Mouse (Mus musculus): ENCODE results near the gene Gtf3c2.

GRCm38 (mm10) chr5:31197072-31197471 lies 17.1 kb upstream of the Gtf3c2 start:
- TF ChIP-seq TAL1 (conservative IDR thresholded peaks at IDR 0.05; ENCODE audit: low read depth, low read length) (no peak), CTCF (IDR thresholded peaks at IDR 0.05; ENCODE audit: low read depth, low read length) (no peak)
